Mouse (Mus musculus) megakaryocyte, adult 5-6 weeks (primary cell): ENCODE measurements at regions not wholly inside any gene's neighbourhood (a gene's known extent, or its start where the extent isn't known, plus 50 kb on each side); places are given as distances from the start of the nearest gene placed in this dataset.

Source experiments
- ATAC-seq: 2 replicates; pipeline ENCODE4 v1.8.0; 2016; ENCODE audit warnings: mild to moderate bottlenecking, inconsistent platforms; ENCODE audit not compliant: poor library complexity, severe bottlenecking

GRCm38 (mm10) chr11:44216346-44216745 lies 183.5 kb upstream of the Il12b start:
- no peak for ATAC-seq

GRCm38 (mm10) chr11:44219971-44220370 lies 179.9 kb upstream of the Il12b start:
- no peak for ATAC-seq

- ATAC-seq = no peak
Observed at GRCm38 (mm10) chr11:44229996-44230395, 169.9 kb upstream of the Il12b start.

GRCm38 (mm10) chr11:44235456-44235855 lies 164.4 kb upstream of the Il12b start:
- ATAC-seq = no peak

- ATAC-seq = no peak
Observed at GRCm38 (mm10) chr11:44238051-44238450, 161.8 kb upstream of the Il12b start.

GRCm38 (mm10) chr11:44238598-44238997 lies 161.3 kb upstream of the Il12b start:
- no peak for ATAC-seq

GRCm38 (mm10) chr11:44243184-44243583 lies 156.7 kb upstream of the Il12b start:
- ATAC-seq = no peak

GRCm38 (mm10) chr11:44251821-44252220 lies 148.0 kb upstream of the Il12b start:
- no peak for ATAC-seq

- no peak for ATAC-seq
Observed at GRCm38 (mm10) chr11:44260376-44261111, 139.3 kb upstream of the Il12b start.

- ATAC-seq = no peak
Observed at GRCm38 (mm10) chr11:44261657-44262056, 138.2 kb upstream of the Il12b start.

GRCm38 (mm10) chr11:44262571-44262970 lies 137.3 kb upstream of the Il12b start:
- no peak for ATAC-seq

- ATAC-seq = no peak
Observed at GRCm38 (mm10) chr11:44272268-44272667, 127.6 kb upstream of the Il12b start.

- no peak for ATAC-seq
Observed at GRCm38 (mm10) chr11:44278521-44279208, 121.2 kb upstream of the Il12b start.

- ATAC-seq = no peak
Observed at GRCm38 (mm10) chr11:44285961-44286360, 113.9 kb upstream of the Il12b start.

GRCm38 (mm10) chr11:44288825-44289224 lies 111.0 kb upstream of the Il12b start:
- ATAC-seq = no peak

- ATAC-seq = no peak
Observed at GRCm38 (mm10) chr11:44303786-44304185, 96.1 kb upstream of the Il12b start.

- no peak for ATAC-seq
Observed at GRCm38 (mm10) chr11:44316061-44316460, 83.8 kb upstream of the Il12b start.

- ATAC-seq = no peak
Observed at GRCm38 (mm10) chr11:44319136-44319535, 80.7 kb upstream of the Il12b start.

GRCm38 (mm10) chr11:44323314-44323713 lies 76.5 kb upstream of the Il12b start:
- 0 out of 2 replicates have a peak, but pooled peaks have one; percentile 24 for ATAC-seq

GRCm38 (mm10) chr11:44325066-44325465 lies 74.8 kb upstream of the Il12b start:
- ATAC-seq = no peak

- ATAC-seq = no peak
Observed at GRCm38 (mm10) chr11:44325525-44325924, 74.3 kb upstream of the Il12b start.

GRCm38 (mm10) chr11:44329503-44329902 lies 70.4 kb upstream of the Il12b start:
- ATAC-seq = no peak
